Mouse (Mus musculus) MEL (cell line): ENCODE measurements around the gene Uxt. TPM values are rescaled to one million over a fixed set of nuclear protein-coding genes. Genes with fewer than 3 reads are reported as not detected.

Source experiments
- DNase-seq: peaks from one replicate; pipeline ENCODE4 v3.0.0; 2011; ENCODE audit warnings: low read depth, low spot score
- H3K27ac ChIP-seq: 2 replicates; pipeline ENCODE4 v1.5.1; 2012; ENCODE audit warnings: low read depth, mild to moderate bottlenecking, control low read depth, low read length, moderate library complexity; ENCODE audit not compliant: control insufficient read depth
- H3K27me3 ChIP-seq, 2 experiments: fragments of 150-350 bp in 1 of 2; sonication (generic) in 1 of 2; 2 replicates each; pipeline ENCODE4 v1.6.1; 2012; ENCODE audit warnings: low read length in 2 of 2, mild to moderate bottlenecking in 2 of 2, improper control_type of control experiment in 1 of 2, moderate library complexity in 1 of 2; ENCODE audit not compliant: insufficient read depth in 2 of 2, control insufficient read depth in 1 of 2
- H3K36me3 ChIP-seq, 2 experiments: 2 replicates each; pipeline ENCODE4 v1.6.1; 2012 to 2014; ENCODE audit warnings: low read length in 2 of 2, improper control_type of control experiment in 1 of 2, inconsistent platforms in 1 of 2, mild to moderate bottlenecking in 1 of 2; ENCODE audit not compliant: insufficient read depth in 2 of 2, control insufficient read depth in 1 of 2
- H3K4me1 ChIP-seq, 2 experiments: fragments of 150-350 bp in 1 of 2; sonication (generic) in 1 of 2; 2 replicates each; pipeline ENCODE4 v1.6.1; 2012; ENCODE audit warnings: low read length in 2 of 2, improper control_type of control experiment in 1 of 2, mild to moderate bottlenecking in 1 of 2; ENCODE audit not compliant: insufficient read depth in 2 of 2, control insufficient read depth in 1 of 2
- H3K4me3 ChIP-seq, 2 experiments: fragments of 150-350 bp in 1 of 2; sonication (generic) in 1 of 2; 2 replicates each; pipeline ENCODE4 v1.5.1; 2012; ENCODE audit warnings: low read depth in 2 of 2, low read length in 2 of 2, mild to moderate bottlenecking in 2 of 2, moderate library complexity in 2 of 2, control low read depth in 1 of 2, improper control_type of control experiment in 1 of 2; ENCODE audit not compliant: control insufficient read depth in 1 of 2, insufficient read depth in 1 of 2
- H3K79me2 ChIP-seq: 2 replicates; pipeline ENCODE4 v1.6.1; 2012; ENCODE audit warnings: mild to moderate bottlenecking, low read length, moderate library complexity; ENCODE audit not compliant: control insufficient read depth, poor library complexity, insufficient read depth
- H3K9ac ChIP-seq: 2 replicates; pipeline ENCODE4 v1.6.1; 2012; ENCODE audit warnings: low read depth, mild to moderate bottlenecking, control low read depth, low read length, moderate library complexity; ENCODE audit not compliant: control insufficient read depth, poor library complexity, severe bottlenecking
- H3K9me3 ChIP-seq: fragments of 150-350 bp; sonication (generic); replicated peaks from 2 replicates; pipeline ENCODE4 v1.6.1; 2012; ENCODE audit warnings: mild to moderate bottlenecking, low read length, improper control_type of control experiment, moderate library complexity; ENCODE audit not compliant: insufficient read depth
- CHD1 ChIP-seq: IDR thresholded peaks from 2 replicates; pipeline ENCODE4 v1.6.1; 2012; ENCODE audit warnings: low read depth, mild to moderate bottlenecking, inconsistent platforms, low read length, improper control_type of control experiment
- CHD2 ChIP-seq: IDR thresholded peaks from 2 replicates; pipeline ENCODE4 v1.6.1; 2011; ENCODE audit warnings: low read length, improper control_type of control experiment
- CTCF ChIP-seq, 3 experiments: IDR thresholded peaks in 2 of 3; conservative IDR thresholded peaks in 1 of 3; 2 replicates each; pipeline ENCODE4 v1.5.1; 2011 to 2012; ENCODE audit warnings: low read length in 3 of 3, low read depth in 2 of 3, mild to moderate bottlenecking in 2 of 3, improper control_type of control experiment in 1 of 3, inconsistent platforms in 1 of 3, mixed read lengths in 1 of 3, moderate library complexity in 1 of 3; ENCODE audit not compliant: control insufficient read depth in 1 of 3, insufficient read depth in 1 of 3, poor library complexity in 1 of 3, severe bottlenecking in 1 of 3
- E2F4 ChIP-seq: IDR thresholded peaks from 2 replicates; pipeline ENCODE4 v1.6.1; 2011; ENCODE audit warnings: low read depth, low read length, improper control_type of control experiment, borderline replicate concordance
- EP300 ChIP-seq, 2 experiments: IDR thresholded peaks; 2 replicates each; pipeline ENCODE4 v1.6.1; 2011; ENCODE audit warnings: improper control_type of control experiment in 2 of 2, low read length in 2 of 2, low read depth in 1 of 2, mild to moderate bottlenecking in 1 of 2
- ETS1 ChIP-seq: IDR thresholded peaks from 2 replicates; pipeline ENCODE4 v1.6.1; 2012; ENCODE audit warnings: low read depth, mild to moderate bottlenecking, inconsistent platforms, low read length, improper control_type of control experiment, moderate library complexity
- GATA1 ChIP-seq: IDR thresholded peaks from 2 replicates; pipeline ENCODE4 v1.6.1; 2011; ENCODE audit warnings: low read depth, low read length, improper control_type of control experiment
- HCFC1 ChIP-seq: IDR thresholded peaks from 2 replicates; pipeline ENCODE4 v1.6.1; 2012; ENCODE audit warnings: low read depth, mild to moderate bottlenecking, inconsistent platforms, low read length, improper control_type of control experiment, moderate library complexity
- MAX ChIP-seq: IDR thresholded peaks from 2 replicates; pipeline ENCODE4 v1.6.1; 2011; ENCODE audit warnings: low read length, improper control_type of control experiment
- MAZ ChIP-seq: IDR thresholded peaks from 2 replicates; pipeline ENCODE4 v1.6.1; 2012; ENCODE audit warnings: low read depth, mild to moderate bottlenecking, inconsistent platforms, low read length, improper control_type of control experiment
- MXI1 ChIP-seq: IDR thresholded peaks from 2 replicates; pipeline ENCODE4 v1.6.1; 2011; ENCODE audit warnings: mild to moderate bottlenecking, low read depth, low read length, improper control_type of control experiment
- MYB ChIP-seq: IDR thresholded peaks from 2 replicates; pipeline ENCODE4 v1.6.1; 2011; ENCODE audit warnings: mild to moderate bottlenecking, low read depth, low read length, improper control_type of control experiment
- NELFE ChIP-seq: IDR thresholded peaks from 2 replicates; pipeline ENCODE4 v1.6.1; 2011; ENCODE audit warnings: low read depth, low read length, improper control_type of control experiment
- NRF1 ChIP-seq: IDR thresholded peaks from 2 replicates; pipeline ENCODE4 v1.6.1; 2014; ENCODE audit warnings: low read depth, mild to moderate bottlenecking, inconsistent platforms, low read length, improper control_type of control experiment, moderate library complexity; ENCODE audit not compliant: poor library complexity, insufficient read depth, severe bottlenecking
- POLR2AphosphoS2 ChIP-seq: IDR thresholded peaks from 2 replicates; pipeline ENCODE4 v1.6.1; 2011; ENCODE audit warnings: low read length, improper control_type of control experiment
- POLR2AphosphoS5 ChIP-seq: IDR thresholded peaks from 2 replicates; pipeline ENCODE4 v1.6.1; 2012; ENCODE audit warnings: low read depth, borderline replicate concordance, mild to moderate bottlenecking, inconsistent platforms, low read length, moderate library complexity, mixed read lengths
- SIN3A ChIP-seq: IDR thresholded peaks from 2 replicates; pipeline ENCODE4 v1.6.1; 2012; ENCODE audit warnings: low read length, improper control_type of control experiment, inconsistent platforms
- SMC3 ChIP-seq: IDR thresholded peaks from 2 replicates; pipeline ENCODE4 v1.6.1; 2011; ENCODE audit warnings: low read depth, low read length, improper control_type of control experiment
- TCF12 ChIP-seq: IDR thresholded peaks from 2 replicates; pipeline ENCODE4 v1.6.1; 2014; ENCODE audit warnings: low read depth, mild to moderate bottlenecking, inconsistent platforms, low read length, improper control_type of control experiment, moderate library complexity
- UBTF ChIP-seq: IDR thresholded peaks from 2 replicates; pipeline ENCODE4 v1.6.1; 2012; ENCODE audit warnings: low read depth, mild to moderate bottlenecking, inconsistent platforms, low read length, improper control_type of control experiment, moderate library complexity, borderline replicate concordance; ENCODE audit not compliant: insufficient read depth
- ZMIZ1 ChIP-seq: IDR thresholded peaks from 2 replicates; pipeline ENCODE4 v1.6.1; 2012; ENCODE audit warnings: low read depth, mild to moderate bottlenecking, inconsistent platforms, low read length, improper control_type of control experiment, moderate library complexity
- ZNF384 ChIP-seq: IDR thresholded peaks from 2 replicates; pipeline ENCODE4 v1.6.1; 2012; ENCODE audit warnings: low read depth, mild to moderate bottlenecking, inconsistent platforms, low read length, improper control_type of control experiment
- polyA plus RNA-seq, 2 experiments: library from polyadenylated mRNA; stranded (reverse) in 1 of 2; unstranded in 1 of 2; fragments of >175 nt in 1 of 2; fragments of >200 nt in 1 of 2; gene quantifications; 2 replicates each; pipeline versions ENCODE4 v1.2.1 to v1.2.4; 2012; ENCODE audit warnings: low replicate concordance in 2 of 2, low read depth in 1 of 2; ENCODE audit not compliant: insufficient read length in 2 of 2, insufficient read depth in 1 of 2, missing spikeins in 1 of 2
- total RNA-seq: library from RNA; depleted of rRNA; stranded (reverse); fragments of 300-350 nt; gene quantifications from 2 replicates; pipeline ENCODE4 v1.2.3, GENCODE M21; 2012

Uxt gene
- total and polyA plus RNA-seq, 3 experiments, result 62.3 to 88.8 TPM; not detected in 1

GRCm38 (mm10) chrX:20920844-20921364 is 40.9 kb downstream of the Uxt start, which contains the start of gene Syn1:
Gene Syn1, minus strand, starts transcription at chrX:20921004.
- Histone ChIP-seq H3K36me3 (no peaks in the 10 kb centered on the region), H3K9me3 (no peaks in the 10 kb centered on the region), H3K79me2 (no peaks in the 10 kb centered on the region), H3K4me3 (peak within 1 kb of the TSS; percentile 28 to 47; a peak in 3 of 4 replicates), H3K4me1 (no peaks in the 10 kb centered on the region), H3K9ac (peak within 1 kb of the TSS; percentile 6; the same call in 1 of the 2 replicates), H3K27me3 (peaks cover 16 to 24% of the 10 kb centered on the region in 2 experiments), H3K27ac (no peak within 1 kb of the TSS)
- TF ChIP-seq POLR2AphosphoS5 (no peak), NELFE (no peak), E2F4 (no peak), UBTF (no peak), SIN3A (peak; percentile 78), MAZ (peak; percentile 84), NRF1 (peak; percentile 88), POLR2AphosphoS2 (no peak), CHD1 (peak; percentile 98), HCFC1 (0 out of 2 replicates have a peak, but pooled peaks have one; percentile 15), EP300 (IDR thresholded peaks at IDR 0.05; ENCODE audit: low read depth in 1 of 2, low read length in 2 of 2) (no peak), MXI1 (peak; percentile 78), GATA1 (no peak), CHD2 (peak; percentile 67), ZMIZ1 (no peak), MYB (no peak), TCF12 (no peak), ETS1 (no peak), MAX (peak; percentile 50; the same call in 1 of the 2 replicates), ZNF384 (no peak)
- DNase-seq, result peak; percentile 87

GRCm38 (mm10) chrX:20920249-20920843 is 41.5 kb downstream of the Uxt start:
- peak overlapping the region; percentile 28 to 47; a peak in 3 of 4 replicates for H3K4me3 ChIP-seq
- H3K36me3 ChIP-seq, result peaks cover 0 to 2% of the 10 kb centered on the region in 2 experiments; a peak in 1 of 4 replicates

More at GRCm38 (mm10) chrX:20920249-20920843, 41.5 kb downstream of the Uxt start:
- H3K4me1 ChIP-seq, result no peaks in the 10 kb centered on the region
- no peaks in the 10 kb centered on the region for H3K79me2 ChIP-seq
- H3K9me3 ChIP-seq, result no peaks in the 10 kb centered on the region
- no peak overlapping the region for H3K27ac ChIP-seq
- H3K9ac ChIP-seq, result peak overlapping the region; percentile 6; the same call in 1 of the 2 replicates
- H3K27me3 ChIP-seq, result peaks cover 16 to 24% of the 10 kb centered on the region in 2 experiments
- TF ChIP-seq MAZ (no peak), CTCF (IDR thresholded peaks at IDR 0.05 in 2 of 3, conservative IDR thresholded peaks at IDR 0.05 in 1 of 3; ENCODE audit: control insufficient read depth in 1 of 3, insufficient read depth in 1 of 3, low read depth in 2 of 3, low read length in 3 of 3, poor library complexity in 1 of 3, severe bottlenecking in 1 of 3) (peak in 1 of 3 experiments; percentile 35; a peak in 1 of 6 replicates), SMC3 (no peak)
- DNase-seq, result peak; percentile 23
